Mouse (Mus musculus): ENCODE measurements around the gene Dnajb12. TPM values are rescaled to one million over a fixed set of nuclear protein-coding genes. Genes with fewer than 3 reads are reported as not detected.

Gene Dnajb12
- polyA plus RNA-seq, 1 experiment from 2014 or later = 17.8 TPM

GRCm38 (mm10) chr10:59898935-59899334 is 19.6 kb downstream of the Dnajb12 start:
- Histone ChIP-seq H3K27me3 (no peaks in the 10 kb centered on the region), H3K27ac (peak overlapping the region; percentile 96), H3K9ac (peak overlapping the region; percentile 46; the same call in 1 of the 2 replicates), H3K4me2 (peak overlapping the region; percentile 48), H3K4me3 (no peak overlapping the region), H3K4me1 (replicated peaks) (peaks cover 80% of the 10 kb centered on the region), H3K36me3 (peaks cover 34% of the 10 kb centered on the region), H3K9me3 (replicated peaks) (no peaks in the 10 kb centered on the region)
- WGBS = 41% methylated on average over 2 of the region's 2 CpGs
- ATAC-seq (replicated peaks; ENCODE audit: insufficient number of reproducible peaks, insufficient read depth, low FRiP score, low read depth) = no peak

GRCm38 (mm10) chr10:59899341-59900173 is 20.2 kb downstream of the Dnajb12 start:
- Histone ChIP-seq H3K27ac (peak overlapping the region; percentile 96), H3K4me2 (peak overlapping the region; percentile 48), H3K4me1 (replicated peaks) (peaks cover 80% of the 10 kb centered on the region), H3K9ac (peak overlapping the region; percentile 46), H3K4me3 (peak overlapping the region; percentile 9; the same call in 1 of the 2 replicates), H3K36me3 (peaks cover 28% of the 10 kb centered on the region), H3K9me3 (replicated peaks) (no peaks in the 10 kb centered on the region), H3K27me3 (no peaks in the 10 kb centered on the region)
- WGBS = 12% methylated on average over 21 of the region's 21 CpGs
- ATAC-seq (replicated peaks; ENCODE audit: insufficient number of reproducible peaks, insufficient read depth, low FRiP score, low read depth) = peak; percentile 89

- peak overlapping the region; percentile 8; the same call in 1 of the 2 replicates for H3K4me3 ChIP-seq
- 36% methylated on average over 4 of the region's 4 CpGs for WGBS
- no peaks in the 10 kb centered on the region for H3K9me3 ChIP-seq (replicated peaks)
- peak overlapping the region; percentile 96 for H3K27ac ChIP-seq
- peaks cover 76% of the 10 kb centered on the region for H3K4me1 ChIP-seq (replicated peaks)
- no peak for ATAC-seq (replicated peaks; ENCODE audit: insufficient number of reproducible peaks, insufficient read depth, low FRiP score, low read depth)
- peaks cover 26% of the 10 kb centered on the region for H3K36me3 ChIP-seq
- H3K27me3 ChIP-seq = no peaks in the 10 kb centered on the region
- H3K4me2 ChIP-seq = peak overlapping the region; percentile 48
- H3K9ac ChIP-seq = peak overlapping the region; percentile 46
Observed at GRCm38 (mm10) chr10:59900174-59900435, 20.7 kb downstream of the Dnajb12 start.

GRCm38 (mm10) chr10:59900939-59901338 is 21.6 kb downstream of the Dnajb12 start:
- H3K4me2 ChIP-seq = no peak overlapping the region
- H3K4me1 ChIP-seq (replicated peaks) = peaks cover 73% of the 10 kb centered on the region
- no peaks in the 10 kb centered on the region for H3K9me3 ChIP-seq (replicated peaks)
- no peaks in the 10 kb centered on the region for H3K27me3 ChIP-seq
- peak overlapping the region; percentile 96 for H3K27ac ChIP-seq
- peaks cover 18% of the 10 kb centered on the region for H3K36me3 ChIP-seq
- WGBS = 24% methylated on average over 4 of the region's 4 CpGs
- H3K4me3 ChIP-seq = no peak overlapping the region
- no peak for ATAC-seq (replicated peaks; ENCODE audit: insufficient number of reproducible peaks, insufficient read depth, low FRiP score, low read depth)
- H3K9ac ChIP-seq = no peak overlapping the region

GRCm38 (mm10) chr10:59901463-59901862 is 22.1 kb downstream of the Dnajb12 start:
- 71% methylated on average over 1 of the region's 1 CpGs for WGBS
- Histone ChIP-seq H3K4me3 (no peak overlapping the region), H3K9ac (no peak overlapping the region), H3K4me1 (replicated peaks) (peaks cover 70% of the 10 kb centered on the region), H3K36me3 (peaks cover 13% of the 10 kb centered on the region; the same call in 1 of the 2 replicates), H3K4me2 (no peak overlapping the region), H3K27me3 (no peaks in the 10 kb centered on the region), H3K27ac (peak overlapping the region; percentile 96), H3K9me3 (replicated peaks) (no peaks in the 10 kb centered on the region)
- ATAC-seq (replicated peaks; ENCODE audit: insufficient number of reproducible peaks, insufficient read depth, low FRiP score, low read depth) = no peak

GRCm38 (mm10) chr10:59901986-59902605 is 22.7 kb downstream of the Dnajb12 start:
- WGBS = 68% methylated on average over 8 of the region's 8 CpGs
- Histone ChIP-seq H3K4me1 (replicated peaks) (peaks cover 65% of the 10 kb centered on the region), H3K4me3 (no peak overlapping the region), H3K27ac (peak overlapping the region; percentile 12), H3K9ac (no peak overlapping the region), H3K36me3 (peaks cover 6% of the 10 kb centered on the region; the same call in 1 of the 2 replicates), H3K9me3 (replicated peaks) (no peaks in the 10 kb centered on the region), H3K27me3 (no peaks in the 10 kb centered on the region), H3K4me2 (no peak overlapping the region)
- no peak for ATAC-seq (replicated peaks; ENCODE audit: insufficient number of reproducible peaks, insufficient read depth, low FRiP score, low read depth)

GRCm38 (mm10) chr10:59902606-59902990 is 23.2 kb downstream of the Dnajb12 start:
- Histone ChIP-seq H3K9me3 (replicated peaks) (no peaks in the 10 kb centered on the region), H3K4me3 (no peak overlapping the region), H3K27me3 (no peaks in the 10 kb centered on the region), H3K4me2 (no peak overlapping the region), H3K27ac (peak overlapping the region; percentile 12; the same call in 1 of the 2 replicates), H3K36me3 (peaks cover 1% of the 10 kb centered on the region; the same call in 1 of the 2 replicates), H3K9ac (no peak overlapping the region), H3K4me1 (replicated peaks) (peaks cover 65% of the 10 kb centered on the region)
- no peak for ATAC-seq (replicated peaks; ENCODE audit: insufficient number of reproducible peaks, insufficient read depth, low FRiP score, low read depth)
- WGBS = 63% methylated on average over 8 of the region's 8 CpGs

- Histone ChIP-seq H3K4me3 (no peak overlapping the region), H3K9ac (no peak overlapping the region), H3K27me3 (no peaks in the 10 kb centered on the region), H3K27ac (peak overlapping the region; percentile 24; the same call in 1 of the 2 replicates), H3K9me3 (replicated peaks) (no peaks in the 10 kb centered on the region), H3K4me2 (no peak overlapping the region), H3K36me3 (no peaks in the 10 kb centered on the region), H3K4me1 (replicated peaks) (peaks cover 68% of the 10 kb centered on the region)
- ATAC-seq (replicated peaks; ENCODE audit: insufficient number of reproducible peaks, insufficient read depth, low FRiP score, low read depth) = no peak
- WGBS = 44% methylated on average over 7 of the region's 7 CpGs
Observed at GRCm38 (mm10) chr10:59903170-59903569, 23.8 kb downstream of the Dnajb12 start.

- 0 out of 2 replicates have a peak overlapping the region, but pooled peaks have one; percentile 7 for H3K9ac ChIP-seq
- H3K27ac ChIP-seq = peak overlapping the region; percentile 94
- H3K27me3 ChIP-seq = no peaks in the 10 kb centered on the region
- H3K36me3 ChIP-seq = no peaks in the 10 kb centered on the region
- H3K4me2 ChIP-seq = no peak overlapping the region
- H3K4me1 ChIP-seq (replicated peaks) = peaks cover 62% of the 10 kb centered on the region
- no peak for ATAC-seq (replicated peaks; ENCODE audit: insufficient number of reproducible peaks, insufficient read depth, low FRiP score, low read depth)
- H3K4me3 ChIP-seq = no peak overlapping the region
- WGBS = 63% methylated on average over 3 of the region's 3 CpGs
- H3K9me3 ChIP-seq (replicated peaks) = no peaks in the 10 kb centered on the region
Observed at GRCm38 (mm10) chr10:59907080-59907609, 27.8 kb downstream of the Dnajb12 start.

GRCm38 (mm10) chr10:59907695-59908299 is 28.4 kb downstream of the Dnajb12 start:
- WGBS = 9% methylated on average over 7 of the region's 7 CpGs
- H3K4me1 ChIP-seq (replicated peaks) = peaks cover 55% of the 10 kb centered on the region
- H3K27ac ChIP-seq = peak overlapping the region; percentile 94
- peak overlapping the region; percentile 21; the same call in 1 of the 2 replicates for H3K4me2 ChIP-seq
- H3K4me3 ChIP-seq = no peak overlapping the region
- no peaks in the 10 kb centered on the region for H3K36me3 ChIP-seq
- ATAC-seq (replicated peaks; ENCODE audit: insufficient number of reproducible peaks, insufficient read depth, low FRiP score, low read depth) = peak; percentile 73
- H3K9ac ChIP-seq = 0 out of 2 replicates have a peak overlapping the region, but pooled peaks have one; percentile 7
- no peaks in the 10 kb centered on the region for H3K27me3 ChIP-seq
- no peaks in the 10 kb centered on the region for H3K9me3 ChIP-seq (replicated peaks)

GRCm38 (mm10) chr10:59908776-59909315 is 29.5 kb downstream of the Dnajb12 start:
- 0 out of 2 replicates have a peak overlapping the region, but pooled peaks have one; percentile 4 for H3K9ac ChIP-seq
- no peaks in the 10 kb centered on the region for H3K27me3 ChIP-seq
- no peaks in the 10 kb centered on the region for H3K9me3 ChIP-seq (replicated peaks)
- 0 out of 2 replicates have a peak, but pooled peaks have one; percentile 1 for ATAC-seq (replicated peaks; ENCODE audit: insufficient number of reproducible peaks, insufficient read depth, low FRiP score, low read depth)
- H3K4me3 ChIP-seq = no peak overlapping the region
- peaks cover 45% of the 10 kb centered on the region for H3K4me1 ChIP-seq (replicated peaks)
- H3K27ac ChIP-seq = peak overlapping the region; percentile 94
- 15% methylated on average over 7 of the region's 7 CpGs for WGBS
- no peaks in the 10 kb centered on the region for H3K36me3 ChIP-seq
- peak overlapping the region; percentile 54 for H3K4me2 ChIP-seq
